Mouse (Mus musculus): ENCODE results near the gene Gm1140.
"Not testable (repeated sequence)": the region's sequence is repeated elsewhere in the genome, so short reads cannot be mapped to it uniquely, and the experiment has no call there.

The Gm1140 gene

DNA sequence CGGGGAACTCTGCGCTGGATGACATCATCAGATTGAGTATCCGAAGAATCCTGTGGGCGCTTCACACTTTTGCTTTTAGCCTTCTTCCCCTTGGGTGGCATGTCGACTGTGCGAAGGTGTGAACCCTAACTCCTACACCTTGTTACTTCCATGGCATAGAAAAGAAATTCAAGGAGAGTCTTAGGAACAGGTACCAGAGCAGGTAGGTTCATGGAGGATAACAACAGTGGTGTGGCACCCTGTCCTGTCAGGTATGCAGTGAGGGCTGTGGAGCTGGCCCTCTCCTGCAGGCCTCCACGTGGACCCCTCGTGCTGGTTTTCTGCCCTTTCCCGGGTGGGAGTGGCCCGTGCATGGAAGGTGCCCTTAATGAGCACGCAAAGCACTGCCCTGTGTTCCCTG, at the start of gene Gm1140:
TSS of gene Gm1140 (minus strand) at position 101 of the 400 bp plus-strand sequence.
- DNase-seq: not testable (repeated sequence)

DNA sequence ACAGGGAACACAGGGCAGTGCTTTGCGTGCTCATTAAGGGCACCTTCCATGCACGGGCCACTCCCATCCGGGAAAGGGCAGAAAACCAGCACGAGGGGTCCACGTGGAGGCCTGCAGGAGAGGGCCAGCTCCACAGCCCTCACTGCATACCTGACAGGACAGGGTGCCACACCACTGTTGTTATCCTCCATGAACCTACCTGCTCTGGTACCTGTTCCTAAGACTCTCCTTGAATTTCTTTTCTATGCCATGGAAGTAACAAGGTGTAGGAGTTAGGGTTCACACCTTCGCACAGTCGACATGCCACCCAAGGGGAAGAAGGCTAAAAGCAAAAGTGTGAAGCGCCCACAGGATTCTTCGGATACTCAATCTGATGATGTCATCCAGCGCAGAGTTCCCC, 2.0 kb upstream of the Gm1140 start, which contains the start of gene Gm14692:
TSS of gene Gm14692 (plus strand) at position 301 of the 400 bp plus-strand sequence.
- DNase-seq: not testable (repeated sequence)
